Mouse (Mus musculus) Muller cell, postnatal 12 days (primary cell): ENCODE measurements at regions not wholly inside any gene's neighbourhood (a gene's known extent, or its start where the extent isn't known, plus 50 kb on each side); places are given as distances from the start of the nearest gene placed in this dataset.

Source experiments
- DNase-seq: peaks from one replicate; pipeline ENCODE4 v3.0.0-alpha.2; 2015; ENCODE audit errors: inconsistent ontology term

- DNase-seq = no peak
These were observed 599.8 kb upstream of the Gcfc2 start for GRCm38 (mm10) chr6:81323690-81324089.

GRCm38 (mm10) chr6:81363969-81364529, 559.4 kb upstream of the Gcfc2 start:
- DNase-seq = no peak

- no peak for DNase-seq
These were observed 535.0 kb upstream of the Gcfc2 start for GRCm38 (mm10) chr6:81388484-81388883.

- no peak for DNase-seq
These were observed 520.3 kb upstream of the Gcfc2 start for GRCm38 (mm10) chr6:81403122-81403521.

GRCm38 (mm10) chr6:81413611-81414010, 509.9 kb upstream of the Gcfc2 start:
- no peak for DNase-seq

GRCm38 (mm10) chr6:81434745-81435144, 488.7 kb upstream of the Gcfc2 start:
- DNase-seq = no peak

GRCm38 (mm10) chr6:81438951-81439722, 484.3 kb upstream of the Gcfc2 start:
- no peak for DNase-seq

GRCm38 (mm10) chr6:81441396-81441795, 482.1 kb upstream of the Gcfc2 start:
- DNase-seq = no peak

- DNase-seq = no peak
These were observed 477.3 kb upstream of the Gcfc2 start for GRCm38 (mm10) chr6:81446019-81446800.

GRCm38 (mm10) chr6:81447701-81448100, 475.8 kb upstream of the Gcfc2 start:
- DNase-seq = no peak

- DNase-seq = no peak
These were observed 475.1 kb upstream of the Gcfc2 start for GRCm38 (mm10) chr6:81448366-81448765.

- DNase-seq = no peak
These were observed 462.4 kb upstream of the Gcfc2 start for GRCm38 (mm10) chr6:81461095-81461494.

GRCm38 (mm10) chr6:81464442-81464841, 459.0 kb upstream of the Gcfc2 start:
- DNase-seq = no peak

GRCm38 (mm10) chr6:81466536-81466935, 456.9 kb upstream of the Gcfc2 start:
- peak; percentile 46 for DNase-seq

- DNase-seq = no peak
These were observed 452.0 kb upstream of the Gcfc2 start for GRCm38 (mm10) chr6:81471340-81471955.

GRCm38 (mm10) chr6:81472506-81472905, 451.0 kb upstream of the Gcfc2 start:
- DNase-seq = no peak

- DNase-seq = no peak
These were observed 448.7 kb upstream of the Gcfc2 start for GRCm38 (mm10) chr6:81474786-81475185.

GRCm38 (mm10) chr6:81487006-81487405, 436.5 kb upstream of the Gcfc2 start:
- no peak for DNase-seq

GRCm38 (mm10) chr6:81496239-81496638, 427.2 kb upstream of the Gcfc2 start:
- DNase-seq = no peak

GRCm38 (mm10) chr6:81517185-81517584, 406.3 kb upstream of the Gcfc2 start:
- no peak for DNase-seq

GRCm38 (mm10) chr6:81562260-81562659, 361.2 kb upstream of the Gcfc2 start:
- peak; percentile 66 for DNase-seq

- no peak for DNase-seq
These were observed 360.3 kb upstream of the Gcfc2 start for GRCm38 (mm10) chr6:81563192-81563591.
